Mouse (Mus musculus) adrenal gland, postnatal 10 days (tissue): ENCODE measurements around the gene Calu. TPM values are rescaled to one million over a fixed set of nuclear protein-coding genes. Genes with fewer than 3 reads are reported as not detected.
A peak's percentile ranks its signal among the peaks of the same experiment; 100 is the strongest.
"Not testable (repeated sequence)": the region's sequence is repeated elsewhere in the genome, so short reads cannot be mapped to it uniquely, and the experiment has no call there.

Experiments
- DNase-seq: peaks from one replicate; pipeline ENCODE4 v3.0.0; 2021; ENCODE audit warnings: mixed read lengths
- total RNA-seq, 2 experiments: library from RNA; stranded (reverse); gene quantifications; 2 replicates each; pipeline ENCODE4 v1.2.3; 2021

Gene Calu
- total RNA-seq, 2 experiments from 2014 or later, result 194 TPM

DNA sequence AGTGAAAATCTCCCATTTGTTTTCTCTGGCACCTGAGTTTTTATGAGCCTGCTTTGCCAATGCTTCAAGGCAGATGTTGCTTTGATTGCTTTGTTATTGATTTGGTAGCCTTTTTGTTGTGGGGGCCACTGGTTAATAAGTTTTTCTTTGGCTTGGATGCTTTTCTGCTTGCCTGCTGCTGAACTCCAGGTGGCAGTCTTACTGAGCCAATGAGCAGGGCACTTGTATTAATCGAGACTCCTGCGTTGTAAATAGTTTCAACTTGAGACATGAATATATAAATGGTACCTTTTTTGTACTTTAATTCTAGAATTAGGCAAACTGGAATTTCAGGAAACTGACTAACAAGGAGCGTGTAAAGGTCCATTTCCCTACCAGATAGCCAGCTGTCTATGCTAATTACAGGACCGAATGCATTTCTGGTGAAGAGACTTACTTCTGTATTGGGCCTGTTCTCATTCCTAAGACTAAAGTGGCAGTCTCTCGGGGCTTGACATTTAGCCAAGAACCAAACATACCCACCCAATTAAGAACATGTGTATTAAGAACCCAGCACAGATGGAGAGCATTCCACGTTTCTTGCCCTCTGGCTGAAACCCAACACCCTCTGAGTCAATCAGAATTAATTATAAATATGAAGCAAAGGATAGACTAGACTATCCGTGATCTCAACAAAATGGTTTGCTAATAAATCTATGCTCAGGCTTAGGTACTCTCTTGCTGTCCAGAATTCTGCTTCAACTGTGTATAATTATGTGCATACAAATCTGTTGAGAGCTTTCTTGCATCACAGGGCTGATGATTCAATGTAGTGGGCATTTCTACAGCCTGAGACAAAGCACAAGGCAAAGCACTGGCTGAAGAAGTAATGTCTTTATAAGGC is 14.6 kb downstream of the Calu start:
- DNase-seq, result no peak

GRCm38 (mm10) chr6:29363129-29363515 is 15.3 kb downstream of the Calu start:
- DNase-seq, result no peak

- no peak for DNase-seq
Measured at GRCm38 (mm10) chr6:29365277-29365676, 17.4 kb downstream of the Calu start.

DNA sequence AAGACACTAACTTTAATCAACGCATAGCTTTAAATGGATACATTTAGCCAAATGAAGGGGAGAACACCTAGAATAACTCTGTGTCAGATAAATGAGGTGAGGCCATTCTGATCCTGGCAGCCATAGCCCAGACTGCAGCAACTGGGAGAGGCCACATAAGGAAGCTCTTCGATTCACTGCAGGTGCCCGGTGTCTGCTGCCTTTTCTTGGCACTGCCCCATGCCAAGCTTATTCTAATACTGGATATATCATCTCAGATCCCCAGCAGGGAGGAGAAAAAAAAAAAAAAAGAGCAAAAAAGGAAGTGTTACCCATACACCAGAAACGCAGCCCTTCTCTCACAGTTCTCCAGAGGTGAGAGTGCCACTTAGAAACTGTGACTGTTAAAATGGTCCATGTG is 29.5 kb downstream of the Calu start:
- DNase-seq, result no peak

DNA sequence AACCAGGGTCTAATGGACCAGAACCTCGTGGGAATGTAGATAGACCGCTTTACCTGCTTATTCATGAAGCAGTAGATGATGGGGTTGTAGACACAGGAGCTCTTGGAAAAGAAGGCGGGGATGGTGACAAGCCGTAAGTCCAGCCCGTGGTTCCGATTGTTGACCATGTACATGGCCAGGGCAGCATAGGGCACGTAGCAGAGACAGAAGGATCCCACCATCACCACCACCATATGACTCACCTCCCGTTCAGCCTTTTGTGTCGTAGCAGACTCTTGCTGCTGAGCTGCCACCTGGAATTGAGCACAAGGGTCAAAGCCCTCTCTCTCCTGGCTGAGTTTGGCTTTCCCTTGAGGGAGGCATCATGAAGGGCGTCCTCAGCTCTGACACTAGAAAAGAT is 30.8 kb downstream of the Calu start:
- no peak for DNase-seq

- no peak for DNase-seq
Measured at GRCm38 (mm10) chr6:29379954-29380353, 32.1 kb downstream of the Calu start.

DNA sequence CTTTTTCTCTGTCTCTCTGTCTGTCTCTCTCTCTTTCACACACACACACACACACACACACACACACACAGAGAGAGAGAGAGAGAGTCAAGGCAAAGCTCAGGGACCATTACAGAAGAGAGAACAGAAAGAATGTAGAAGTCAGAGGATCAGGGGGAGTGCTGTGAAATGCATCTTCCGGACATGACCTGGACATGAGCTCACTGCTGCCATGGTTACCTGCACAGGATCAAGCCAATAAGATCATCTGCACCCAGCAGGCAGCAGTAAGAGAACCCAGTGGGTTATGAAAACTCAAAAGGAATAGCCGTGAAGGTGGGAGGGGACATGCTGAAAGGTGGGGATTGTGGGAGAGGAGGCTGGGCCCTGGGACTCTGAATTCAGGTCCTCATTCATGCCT is 34.6 kb downstream of the Calu start:
- DNase-seq, result no peak

DNA sequence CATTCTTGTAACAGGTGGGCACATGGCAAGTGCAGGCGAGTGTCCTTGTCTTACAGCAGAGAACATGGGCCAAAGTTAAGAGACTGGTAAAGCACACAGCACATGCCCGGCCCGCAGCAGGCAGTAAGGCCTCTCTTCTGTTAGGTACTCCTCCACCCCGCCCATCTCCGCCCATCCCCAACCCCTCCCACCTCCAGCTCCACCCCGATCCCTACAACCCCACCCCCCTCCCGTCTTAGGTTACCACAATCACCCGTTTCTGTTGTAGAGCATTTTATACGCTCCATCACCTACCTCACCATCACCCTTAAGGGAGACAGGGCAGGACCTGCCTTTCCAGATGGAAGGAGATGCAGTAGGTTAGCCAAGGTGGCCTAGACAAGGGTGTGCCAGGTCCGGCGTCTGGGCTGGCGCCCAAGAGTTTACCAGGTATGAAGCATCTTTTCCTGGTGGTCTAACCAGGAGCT is 40.2 kb downstream of the Calu start, which contains the start of gene Opn1sw:
Gene Opn1sw, minus strand, starts transcription at position 417 of the 467 bp plus-strand sequence.
- DNase-seq, result peak; percentile 19

- DNase-seq, result peak; percentile 90
Measured at GRCm38 (mm10) chr6:29388606-29389080, 40.8 kb downstream of the Calu start.

DNA sequence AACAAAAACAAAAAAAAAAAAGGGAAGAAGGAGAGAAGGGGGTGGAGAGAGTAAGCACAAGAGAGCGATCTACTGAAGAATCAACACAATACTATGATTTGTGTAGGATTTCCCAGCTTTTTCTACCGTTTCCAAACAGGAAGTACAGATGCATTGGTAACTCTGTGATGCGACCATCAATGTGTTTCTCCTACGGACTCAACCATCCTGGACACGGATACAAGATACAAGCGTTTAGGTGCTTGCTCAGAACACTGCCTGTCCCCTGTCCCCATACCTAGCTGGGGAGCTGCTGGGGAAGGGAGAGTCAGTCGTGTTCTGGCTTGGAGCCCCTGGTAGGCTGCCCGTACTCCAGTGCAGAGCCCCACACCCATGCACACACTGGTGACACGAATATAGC is 41.6 kb downstream of the Calu start:
- DNase-seq, result no peak

DNA sequence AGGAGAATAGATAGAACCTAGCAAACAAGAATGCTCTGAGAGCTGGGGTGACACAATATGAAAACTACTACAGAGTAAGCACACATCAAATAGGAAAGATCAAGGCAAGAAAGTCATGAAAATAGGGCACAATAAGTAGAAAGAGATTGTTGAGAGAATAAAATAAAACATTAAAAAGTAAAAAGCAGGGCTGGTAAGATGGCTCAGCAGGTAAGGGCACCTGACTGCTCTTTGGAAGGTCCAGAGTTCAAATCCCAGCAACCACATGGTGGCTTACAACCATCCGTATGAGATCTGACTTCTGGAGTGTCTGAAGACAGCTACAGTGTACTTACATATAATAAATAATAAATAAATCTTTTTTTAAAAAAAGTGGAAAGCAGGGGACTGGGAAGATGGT is 42.6 kb downstream of the Calu start:
- DNase-seq, result not testable (repeated sequence)

GRCm38 (mm10) chr6:29391241-29391640 is 43.4 kb downstream of the Calu start:
- not testable (repeated sequence) for DNase-seq

GRCm38 (mm10) chr6:29391802-29392201 is 43.9 kb downstream of the Calu start:
- no peak for DNase-seq

GRCm38 (mm10) chr6:29394286-29394685 is 46.4 kb downstream of the Calu start:
- no peak for DNase-seq

DNA sequence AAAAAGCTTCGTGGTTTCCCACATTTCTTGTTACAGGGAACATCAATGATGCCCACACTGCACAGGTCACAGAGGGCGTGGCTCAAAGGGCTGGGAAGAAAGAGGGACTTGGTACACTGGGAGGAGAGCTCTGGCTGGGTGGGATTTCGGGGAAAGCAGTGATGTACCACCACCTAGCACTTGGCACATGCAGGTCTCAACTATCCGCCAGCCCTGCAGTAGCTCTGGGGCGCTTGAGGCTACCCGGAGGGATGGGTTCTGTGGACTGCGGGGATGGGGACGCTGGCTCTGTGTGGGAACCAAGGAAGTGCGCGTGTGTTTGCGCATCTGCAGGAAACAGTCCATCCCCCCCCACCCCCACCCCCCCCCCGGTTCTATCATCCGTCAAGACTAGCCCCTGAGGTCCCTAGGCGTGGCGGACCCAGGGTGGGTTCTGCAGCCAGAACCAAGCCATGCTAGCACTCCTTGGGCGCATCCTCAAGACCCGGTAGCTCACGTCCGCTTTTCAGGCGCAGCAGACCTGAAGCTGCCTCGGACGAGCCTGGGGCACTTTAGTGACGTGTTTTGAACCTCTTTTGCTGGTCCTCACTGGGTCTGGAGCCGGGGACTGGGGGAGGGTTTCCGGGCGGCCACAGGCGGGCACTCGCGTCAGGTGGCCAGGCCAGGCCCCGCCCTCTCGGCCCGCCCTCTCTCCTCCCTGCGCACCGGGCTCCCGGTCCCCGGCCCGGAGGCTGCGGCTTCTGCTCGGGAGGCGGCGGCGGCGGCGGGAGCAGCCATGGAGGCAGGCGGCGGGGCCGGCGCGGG is 48.2 kb downstream of the Calu start, which contains the start of gene Ccdc136:
Gene Ccdc136, plus strand, starts transcription at position 400 of the 804 bp plus-strand sequence.
- peak; percentile 84 for DNase-seq

DNA sequence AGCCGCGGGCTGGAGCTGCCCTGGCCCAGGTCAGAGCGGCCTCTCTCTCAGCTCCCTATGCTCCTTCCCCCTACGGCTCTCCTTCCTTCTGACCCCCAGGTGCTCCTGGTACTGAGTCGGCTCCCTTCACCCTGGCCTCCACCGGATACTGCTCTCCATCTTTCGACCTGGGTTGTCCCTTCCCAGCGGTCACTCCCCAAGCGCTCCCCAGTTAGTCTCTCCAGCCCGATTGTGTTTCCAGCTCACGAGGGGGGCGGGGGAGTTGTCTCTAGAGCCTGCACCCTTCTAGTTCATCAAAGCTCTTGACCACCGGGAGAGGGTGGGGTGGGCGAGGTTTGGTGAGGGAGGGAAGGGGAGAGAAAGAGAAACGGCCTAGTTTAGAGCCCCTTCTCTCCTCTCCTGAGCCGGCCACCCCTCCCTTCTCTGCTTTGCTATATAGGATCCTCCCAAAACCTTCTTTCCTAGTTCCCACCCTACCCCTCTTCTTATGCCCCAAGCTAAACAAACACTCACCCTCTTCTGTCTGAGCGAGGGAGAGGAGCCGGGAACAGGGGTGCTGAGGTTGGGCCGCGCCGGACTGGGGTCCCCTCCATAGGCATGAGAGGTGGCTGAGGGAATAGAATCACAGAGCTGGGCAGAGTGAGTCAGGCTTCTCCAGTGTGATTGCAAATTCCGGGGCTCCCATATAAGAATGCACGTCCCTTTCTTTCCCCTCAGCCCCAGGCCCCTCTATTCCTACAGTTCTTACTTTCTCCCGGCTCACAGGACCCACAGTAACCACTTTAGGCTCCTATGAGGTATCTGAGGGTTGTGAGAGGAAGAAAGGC is 49.1 kb downstream of the Calu start:
- DNase-seq, result peak; percentile 13

DNA sequence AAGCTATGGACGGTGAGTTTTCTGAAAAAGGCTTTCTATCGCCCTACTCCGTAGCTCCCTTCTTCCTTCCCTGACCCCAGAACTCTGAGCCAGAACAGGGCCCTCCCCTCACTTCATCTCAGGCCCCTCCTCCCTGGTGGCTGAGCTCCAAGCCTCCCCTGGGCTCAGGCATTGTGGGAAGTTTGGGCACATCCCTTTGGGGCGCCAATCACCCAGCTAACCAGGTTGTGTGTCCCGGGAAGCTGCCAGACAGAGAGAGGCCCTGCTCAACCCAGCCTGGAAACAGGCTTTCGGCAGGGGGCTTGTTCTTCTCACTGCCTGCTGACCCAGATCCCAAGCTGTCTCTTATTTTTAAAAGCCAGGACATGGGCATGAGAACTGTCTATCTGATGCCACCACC is 49.7 kb downstream of the Calu start:
- DNase-seq, result no peak

GRCm38 (mm10) chr6:29399851-29400250 is 52.0 kb downstream of the Calu start:
- DNase-seq, result no peak

DNA sequence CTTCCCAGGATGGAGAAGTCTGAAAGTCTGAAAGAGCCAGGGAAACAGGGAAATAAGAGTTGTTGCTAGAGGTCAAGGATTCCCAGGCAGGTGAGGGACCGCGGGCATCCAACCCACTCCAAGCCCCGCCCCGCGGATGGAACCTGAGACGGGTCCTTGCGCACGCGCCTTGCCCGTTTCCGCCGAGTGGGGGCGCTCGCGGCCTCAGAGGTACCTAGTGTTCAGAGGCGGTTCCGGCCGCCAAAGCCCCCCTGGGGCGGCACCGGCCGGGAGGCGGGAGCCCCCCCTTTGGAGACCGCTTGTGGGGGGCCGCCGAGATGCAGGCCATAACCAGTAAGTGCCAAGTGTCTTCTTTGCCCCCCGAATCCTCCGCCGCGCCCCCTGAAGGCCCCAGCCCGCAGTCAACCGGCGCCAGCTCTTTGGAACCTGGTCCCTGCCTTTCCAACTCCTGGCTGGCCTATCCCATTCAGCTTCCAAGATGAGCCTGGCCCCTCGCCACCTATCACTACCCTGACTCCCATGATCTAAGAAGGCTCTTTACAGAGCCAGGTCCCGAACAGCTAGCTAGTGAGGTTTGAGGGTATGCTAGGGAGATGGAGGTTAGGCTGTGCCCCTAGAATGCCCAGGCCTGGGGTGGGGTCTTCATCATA is 54.9 kb downstream of the Calu start:
- peak; percentile 33 for DNase-seq

DNA sequence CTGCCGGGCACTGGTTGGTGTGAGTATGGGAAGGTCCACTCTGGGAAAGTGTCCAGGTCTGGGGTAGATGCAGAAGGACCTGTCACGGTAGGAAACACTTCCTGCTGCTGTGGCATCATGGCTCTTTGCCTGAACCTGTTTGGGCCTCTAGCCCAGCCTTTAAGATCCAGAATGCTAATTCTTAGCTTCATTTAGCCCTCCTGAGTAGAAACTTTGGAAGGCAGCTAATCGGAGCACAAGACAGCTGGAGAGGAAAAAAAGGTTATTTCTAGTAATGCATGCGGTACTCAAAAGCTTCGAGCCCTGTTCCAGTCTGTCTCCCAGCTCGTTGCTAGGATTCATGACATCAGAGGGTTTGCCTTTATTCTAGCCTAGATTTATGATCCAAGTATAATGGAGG is 58.5 kb downstream of the Calu start:
- no peak for DNase-seq

DNA sequence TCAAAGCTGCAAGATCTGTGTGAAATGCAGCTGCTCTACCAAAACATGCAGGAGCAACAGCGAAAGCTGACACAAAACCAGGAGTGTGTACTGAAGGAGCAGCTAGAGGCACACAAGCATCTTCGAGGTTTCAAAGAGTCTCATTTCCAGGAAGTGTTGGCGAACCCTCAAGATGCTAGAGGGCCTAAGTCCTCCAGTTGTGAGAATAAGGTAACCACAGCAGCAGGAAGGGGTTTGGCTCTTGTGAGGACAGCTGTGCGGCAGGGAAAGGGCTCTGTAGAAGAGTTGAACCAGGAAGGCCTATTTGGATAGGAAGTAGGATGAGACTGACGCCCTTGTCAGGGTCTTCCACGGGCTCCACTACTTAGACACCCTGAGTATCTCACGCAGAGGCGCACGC is 67.6 kb downstream of the Calu start:
- DNase-seq, result no peak
